ENCODE assay signal across 8 mouse cellular contexts in the genomic region with DNA sequence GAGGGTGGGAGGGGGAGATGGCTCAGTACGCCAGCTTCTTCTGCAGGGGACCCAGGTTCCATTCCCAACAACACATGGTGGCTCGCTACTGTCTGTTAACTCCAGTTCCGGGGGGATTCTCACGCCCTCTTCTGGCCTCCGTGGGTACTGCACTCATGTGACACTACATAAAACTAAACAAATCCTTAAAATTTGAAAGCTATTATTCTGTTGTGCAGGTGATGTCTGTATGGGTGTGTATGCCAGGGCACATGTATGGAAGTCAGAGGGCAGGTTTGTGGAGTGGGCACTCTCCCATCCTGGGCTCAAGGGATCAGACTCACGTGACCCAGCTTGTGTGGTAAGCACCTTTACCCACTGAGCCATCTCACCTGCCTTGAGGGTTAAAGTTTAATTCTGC. TPM values are rescaled to one million over a fixed set of nuclear protein-coding genes. Genes with fewer than 3 reads are reported as not detected.
DNase-seq lines count a peak whose midpoint lies in the region; ATAC-seq and TF ChIP-seq lines count a peak whose summit lies in the region.

No protein-coding gene starts in this region.

- H3K27me3 ChIP-seq in hindbrain, postnatal 0 days (ENCODE audit: insufficient read depth, low read length), result no peaks in the 10 kb centered on the region
- H3K27me3 ChIP-seq in hindbrain, embryonic 13.5 days, result no peaks in the 10 kb centered on the region

- no peaks in the 10 kb centered on the region for H3K9me3 ChIP-seq in hindbrain, postnatal 0 days (ENCODE audit: low read length)
- H3K9me3 ChIP-seq in hindbrain, embryonic 13.5 days, result no peaks in the 10 kb centered on the region

- no peaks in the 10 kb centered on the region for H3K4me1 ChIP-seq in hindbrain, postnatal 0 days (ENCODE audit: insufficient read depth, low read length)
- H3K4me1 ChIP-seq in hindbrain, embryonic 13.5 days (replicated peaks), result no peaks in the 10 kb centered on the region

- no peak overlapping the region for H3K4me3 ChIP-seq in hindbrain, postnatal 0 days (ENCODE audit: low read length)
- H3K4me3 ChIP-seq in hindbrain, embryonic 13.5 days, result no peak overlapping the region

- peak; percentile 65 for TF ChIP-seq CTCF in hindbrain, postnatal 0 days (IDR thresholded peaks at IDR 0.05; ENCODE audit: low read depth)

- H3K36me3 ChIP-seq in hindbrain, postnatal 0 days (ENCODE audit: insufficient read depth, low read length), result no peaks in the 10 kb centered on the region
- no peaks in the 10 kb centered on the region for H3K36me3 ChIP-seq in hindbrain, embryonic 13.5 days

- DNase-seq in hindbrain, postnatal 0 days (ENCODE audit: low spot score), result peak; percentile 19
- peak; percentile 42 for DNase-seq in A20 (ENCODE audit: low read depth, low spot score)
- peak; percentile 83 for DNase-seq in ZHBTc4 (ENCODE audit: low read depth, low spot score)
- DNase-seq in kidney, postnatal 14 days, result peak; percentile 68
- no peak for DNase-seq in gastrocnemius, postnatal 14 days
- DNase-seq in heart, postnatal 4 days, result no peak

- H3K9ac ChIP-seq in hindbrain, postnatal 0 days (replicated peaks; ENCODE audit: low read length), result no peak overlapping the region
- H3K9ac ChIP-seq in hindbrain, embryonic 13.5 days, result no peak overlapping the region

- no peak overlapping the region for H3K27ac ChIP-seq in hindbrain, postnatal 0 days
- H3K27ac ChIP-seq in hindbrain, embryonic 13.5 days, result no peak overlapping the region

- ATAC-seq in hindbrain, postnatal 0 days, result no peak
- no peak for ATAC-seq in hindbrain, embryonic 13.5 days (ENCODE audit: low FRiP score)
- no peak for ATAC-seq in inflammation-experienced regulatory T-cells, adult 6 months

- H3K4me2 ChIP-seq in hindbrain, postnatal 0 days (ENCODE audit: low read depth, low read length), result no peak overlapping the region
- no peak overlapping the region for H3K4me2 ChIP-seq in hindbrain, embryonic 13.5 days

- intact Hi-C loops in gastrocnemius, postnatal 14 days (cut with DNase I; ENCODE audit: low total_unique reads), result no loop called here

- WGBS in hindbrain, postnatal 0 days, result 38% methylated on average over 6 of the region's 6 CpGs
- 43% methylated on average over 6 of the region's 6 CpGs for WGBS in hindbrain, embryonic 13.5 days

RNA-seq across cellular contexts. Expression of gene Cldn10, which starts 16.6 kb away (rescaled TPM):
- total RNA-seq in hindbrain, postnatal 0 days (2014; rRNA removed), result 10.0 and 11.7 TPM in 2 replicates
- 27.4 and 31.1 TPM in 2 replicates for polyA plus RNA-seq in hindbrain, postnatal 0 days (2015; fragmentation: Nextera tagmentation; extraction: Ambion mirVana)
- polyA plus RNA-seq in hindbrain, embryonic 13.5 days (2015; fragmentation: Nextera tagmentation; extraction: Ambion mirVana), result 0.65 and 1.5 TPM in 2 replicates
- polyA plus RNA-seq in inflammation-experienced regulatory T-cells, adult 6 months (2017; shearing (Covaris generic)), result 1 to 10 TPM in 2 of 3 experiments, under 1 TPM in 1; 0.49 to 2.1 (median 2.1) TPM
- total RNA-seq in gastrocnemius, postnatal 14 days (2021), result not detected
- under 1 TPM; 0.23 to 0.24 TPM for total RNA-seq in heart, postnatal 4 days (2021)

Comparison
In these comparisons a context has a peak if more than half of its experiments do, and no peak if none do; other contexts are left out.
1. DNase-seq: peak in hindbrain, postnatal 0 days (single experiment), A20 (single experiment), ZHBTc4 (single experiment) and kidney, postnatal 14 days (single experiment); none in gastrocnemius, postnatal 14 days (single experiment) and heart, postnatal 4 days (single experiment).